In the genomic region with DNA sequence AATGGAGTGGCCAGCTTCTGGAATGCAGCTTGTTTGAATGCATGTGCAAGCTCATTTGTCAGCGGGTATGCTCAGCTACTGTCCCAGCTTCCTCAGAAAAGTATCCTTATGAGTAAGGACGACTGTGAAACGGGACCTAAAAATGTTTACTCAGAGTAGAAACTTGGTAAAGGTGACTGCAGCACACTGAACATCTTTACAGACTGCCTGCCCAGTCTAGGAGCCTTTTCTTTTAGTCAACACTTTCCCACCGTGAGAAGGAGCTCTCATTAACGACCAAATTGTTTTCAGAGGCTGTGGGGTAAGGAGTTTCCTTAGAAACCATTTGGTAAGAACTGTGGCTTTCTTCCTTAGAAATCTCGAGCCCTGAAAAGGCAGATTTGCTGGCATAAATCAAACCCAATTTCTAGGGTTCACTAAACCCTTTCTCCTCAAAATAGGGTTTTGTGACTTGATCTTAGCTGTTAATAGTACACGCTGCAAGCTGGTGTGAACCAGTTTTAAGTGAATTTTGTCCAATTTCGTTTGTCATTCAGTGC, we compare ENCODE assay signal across 10 mouse cellular contexts. TPM values are rescaled to one million over a fixed set of nuclear protein-coding genes. Genes with fewer than 3 reads are reported as not detected.
DNase-seq lines count a peak whose midpoint lies in the region; ATAC-seq and TF ChIP-seq lines count a peak whose summit lies in the region.
"Had no signal": no experiment of that assay in that cellular context is flagged by ENCODE, and none has a peak within 500 bp of the region (broad histone marks: within the 10 kb centered on the region; RNA-seq: fewer than 3 reads in every experiment).

No protein-coding gene starts in this region.

- 0 out of 2 replicates have a peak overlapping the region, but pooled peaks have one; percentile 2 for H3K9ac ChIP-seq in forebrain, embryonic 11.5 days (ENCODE audit: low read length)
- no peak overlapping the region for H3K9ac ChIP-seq in hindbrain, postnatal 0 days (replicated peaks; ENCODE audit: low read length)
- no peak overlapping the region for H3K9ac ChIP-seq in neural tube, embryonic 13.5 days
- H3K9ac ChIP-seq: lung, embryonic 15.5 days had no signal

- peak; percentile 82 for ATAC-seq in forebrain, embryonic 11.5 days (replicated peaks; ENCODE audit: low FRiP score)
- ATAC-seq in hindbrain, postnatal 0 days, result peak; percentile 74
- ATAC-seq in neural tube, embryonic 13.5 days (ENCODE audit: low read depth), result peak; percentile 40; the same call in 1 of the 2 replicates

- WGBS in forebrain, embryonic 11.5 days, result 11% methylated on average over 8 of the region's 8 CpGs
- 16% methylated on average over 8 of the region's 8 CpGs for WGBS in hindbrain, postnatal 0 days
- WGBS in neural tube, embryonic 13.5 days, result 10% methylated on average over 8 of the region's 8 CpGs

- H3K36me3 ChIP-seq in forebrain, embryonic 11.5 days (ENCODE audit: control insufficient read depth, insufficient read depth, low read length), result no peaks in the 10 kb centered on the region
- no peaks in the 10 kb centered on the region for H3K36me3 ChIP-seq in hindbrain, postnatal 0 days (ENCODE audit: insufficient read depth, low read length)
- H3K36me3 ChIP-seq in neural tube, embryonic 13.5 days, result no peaks in the 10 kb centered on the region
- H3K36me3 ChIP-seq: lung, embryonic 15.5 days had no signal

- no peaks in the 10 kb centered on the region for H3K27me3 ChIP-seq in forebrain, embryonic 11.5 days (ENCODE audit: control insufficient read depth, insufficient read depth, low read length)
- H3K27me3 ChIP-seq in hindbrain, postnatal 0 days (ENCODE audit: insufficient read depth, low read length), result no peaks in the 10 kb centered on the region
- no peaks in the 10 kb centered on the region for H3K27me3 ChIP-seq in neural tube, embryonic 13.5 days
- H3K27me3 ChIP-seq: lung, embryonic 15.5 days had no signal

- H3K4me3 ChIP-seq in forebrain, embryonic 11.5 days (ENCODE audit: low read depth, low read length), result no peak overlapping the region
- no peak overlapping the region for H3K4me3 ChIP-seq in hindbrain, postnatal 0 days (ENCODE audit: low read length)
- H3K4me3 ChIP-seq in neural tube, embryonic 13.5 days, result no peak overlapping the region
- H3K4me3 ChIP-seq: lung, embryonic 15.5 days had no signal

- peak overlapping the region; percentile 87 for H3K27ac ChIP-seq in forebrain, embryonic 11.5 days (ENCODE audit: low read depth, low read length)
- H3K27ac ChIP-seq in hindbrain, postnatal 0 days, result peak overlapping the region; percentile 67
- peak overlapping the region; percentile 49; the same call in 1 of the 2 replicates for H3K27ac ChIP-seq in neural tube, embryonic 13.5 days (replicated peaks)
- H3K27ac ChIP-seq: lung, embryonic 15.5 days had no signal

- H3K9me3 ChIP-seq in forebrain, embryonic 11.5 days (ENCODE audit: control insufficient read depth, low read length), result no peaks in the 10 kb centered on the region
- no peaks in the 10 kb centered on the region for H3K9me3 ChIP-seq in hindbrain, postnatal 0 days (ENCODE audit: low read length)
- H3K9me3 ChIP-seq in neural tube, embryonic 13.5 days, result no peaks in the 10 kb centered on the region
- H3K9me3 ChIP-seq: lung, embryonic 15.5 days had no signal

- no peak for TF ChIP-seq CTCF in hindbrain, postnatal 0 days (IDR thresholded peaks at IDR 0.05; ENCODE audit: low read depth)

- DNase-seq in layer of hippocampus, adult 8-10 months (ENCODE audit: low spot score in 2 of 2), result peak; percentile 8 to 30
- DNase-seq in layer of hippocampus, postnatal 36 days, result no peak
- peak; percentile 60 for DNase-seq in forebrain, embryonic 11.5 days (ENCODE audit: low spot score)
- peak; percentile 51 for DNase-seq in hindbrain, postnatal 0 days (ENCODE audit: low spot score)
- no peak for DNase-seq in urinary bladder, postnatal 14 days (ENCODE audit: low spot score)
- no peak for DNase-seq in heart, postnatal 36 days
- DNase-seq in gastrocnemius, adult 18-20 months (ENCODE audit: low spot score), result no peak
- DNase-seq: kidney, adult 9 months had no signal

- H3K4me2 ChIP-seq in forebrain, embryonic 11.5 days (ENCODE audit: low read depth, low read length, severe bottlenecking), result peak overlapping the region; percentile 33; the same call in 1 of the 2 replicates
- peak overlapping the region; percentile 7; the same call in 1 of the 2 replicates for H3K4me2 ChIP-seq in hindbrain, postnatal 0 days (ENCODE audit: low read depth, low read length)
- H3K4me2 ChIP-seq in neural tube, embryonic 13.5 days, result no peak overlapping the region
- H3K4me2 ChIP-seq: lung, embryonic 15.5 days had no signal

- peaks cover 14% of the 10 kb centered on the region for H3K4me1 ChIP-seq in forebrain, embryonic 11.5 days (replicated peaks; ENCODE audit: control insufficient read depth, insufficient read depth, low read length)
- no peaks in the 10 kb centered on the region for H3K4me1 ChIP-seq in hindbrain, postnatal 0 days (ENCODE audit: insufficient read depth, low read length)
- H3K4me1 ChIP-seq in neural tube, embryonic 13.5 days (replicated peaks), result peaks cover 14% of the 10 kb centered on the region; the same call in 1 of the 2 replicates
- H3K4me1 ChIP-seq: lung, embryonic 15.5 days had no signal

- intact Hi-C loops in heart, postnatal 36 days (cut with DNase I), result no loop called here

RNA-seq across cellular contexts. Expression of a gene that starts 31.1 kb away (rescaled TPM):
- total RNA-seq in layer of hippocampus, adult 8-10 months (2022), result 10 to 100 TPM; 13.5 to 14.0 (median 13.9) TPM
- total RNA-seq in layer of hippocampus, postnatal 36 days (2021), result 10 to 100 TPM; 13.6 to 17.2 TPM
- 26.2 and 30.8 TPM in 2 replicates for polyA plus RNA-seq in forebrain, embryonic 11.5 days (2014; fragmentation: Nextera tagmentation; extraction: Ambion mirVana)
- total RNA-seq in hindbrain, postnatal 0 days (2014; rRNA removed), result 9.0 and 11.0 TPM in 2 replicates
- 20.1 and 22.6 TPM in 2 replicates for polyA plus RNA-seq in hindbrain, postnatal 0 days (2015; fragmentation: Nextera tagmentation; extraction: Ambion mirVana)
- polyA plus RNA-seq in neural tube, embryonic 13.5 days (2015; fragmentation: Nextera tagmentation; extraction: Ambion mirVana), result 28.5 and 29.6 TPM in 2 replicates
- total RNA-seq in heart, postnatal 36 days (2021), result 1 to 10 TPM; 6.5 to 6.9 TPM
- total RNA-seq in gastrocnemius, adult 18-20 months (2021), result 1 to 10 TPM; 4.5 to 5.5 TPM

Comparison
In these comparisons a context has a peak if more than half of its experiments do, and no peak if none do; other contexts are left out.
1. DNase-seq: peak in layer of hippocampus, adult 8-10 months (2 of 2), forebrain, embryonic 11.5 days (single experiment) and hindbrain, postnatal 0 days (single experiment); none in layer of hippocampus, postnatal 36 days (0 of 2), urinary bladder, postnatal 14 days (single experiment), heart, postnatal 36 days (0 of 2) and gastrocnemius, adult 18-20 months (single experiment).
2. Peak in every context shown above with its lines, with median percentiles within 50 percentile points of each other: ATAC-seq and H3K27ac ChIP-seq.